ENCODE assay signal across 8 mouse cellular contexts in the genomic region with DNA sequence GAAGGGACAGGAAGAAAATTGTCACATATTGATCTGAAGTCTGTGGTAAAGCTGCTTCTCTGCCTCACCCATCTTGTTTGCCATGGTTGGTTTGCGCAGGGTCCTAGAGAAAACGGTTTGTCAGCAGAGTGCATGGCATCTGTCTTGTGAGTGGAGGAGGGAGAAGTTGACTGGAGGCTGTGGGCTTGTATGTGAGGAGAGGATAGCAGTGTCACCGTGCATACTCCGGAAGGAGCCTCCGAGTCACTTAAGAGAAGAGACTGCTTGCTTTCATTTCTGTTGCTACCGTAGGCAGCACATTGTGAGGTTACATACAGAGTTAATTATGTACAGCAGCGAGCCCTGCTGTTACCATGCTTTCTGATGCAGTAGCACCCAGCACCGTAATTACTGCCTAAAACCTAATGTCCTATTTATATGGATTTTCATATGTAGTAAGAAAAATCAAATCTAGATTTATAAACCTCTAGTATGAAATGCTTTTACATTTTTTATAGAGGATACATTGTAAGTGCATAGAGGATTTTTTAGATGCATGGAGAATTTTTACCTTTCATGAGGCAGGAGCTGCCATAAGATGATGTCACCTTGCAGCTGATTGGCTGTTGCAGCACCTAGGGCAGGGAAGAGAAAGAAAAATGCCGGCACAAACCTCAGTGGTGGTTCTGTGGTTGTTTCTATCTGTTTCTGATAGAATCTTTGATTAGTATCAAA.
A peak's percentile ranks its signal among the peaks of the same experiment; 100 is the strongest.
DNase-seq lines count a peak whose midpoint lies in the region; ATAC-seq lines count a peak whose summit lies in the region.

No protein-coding gene starts in this region.

- H3K36me3 ChIP-seq in lung, embryonic 15.5 days, result no peaks in the 10 kb centered on the region
- 0 out of 2 replicates have a peak, but pooled peaks cover 2% of the 10 kb centered on the region for H3K36me3 ChIP-seq in heart, embryonic 16.5 days (ENCODE audit: control insufficient read depth, insufficient read depth)
- H3K36me3 ChIP-seq in midbrain, embryonic 15.5 days (replicated peaks), result no peaks in the 10 kb centered on the region

- ATAC-seq in lung, embryonic 15.5 days (ENCODE audit: borderline replicate concordance, extremely low read depth, low FRiP score, low TSS enrichment), result 0 out of 2 replicates have a peak, but pooled peaks have one; percentile 27
- peak; percentile 93 for ATAC-seq in common myeloid progenitor, adult 5-6 weeks (replicated peaks; ENCODE audit: low read depth, poor library complexity, severe bottlenecking)
- peak; percentile 73 for ATAC-seq in heart, embryonic 16.5 days (replicated peaks; ENCODE audit: extremely low read depth, insufficient read depth, low FRiP score)
- peak; percentile 94 for ATAC-seq in midbrain, embryonic 15.5 days (replicated peaks)

- peak overlapping the region; percentile 33; the same call in 1 of the 2 replicates for H3K4me2 ChIP-seq in lung, embryonic 15.5 days
- H3K4me2 ChIP-seq in heart, embryonic 16.5 days (ENCODE audit: low read depth, low read length), result peak overlapping the region; percentile 69
- H3K4me2 ChIP-seq in midbrain, embryonic 15.5 days, result peak overlapping the region; percentile 56

- 41% methylated on average over 9 of the region's 9 CpGs for WGBS in lung, embryonic 15.5 days
- 29% methylated on average over 9 of the region's 9 CpGs for WGBS in heart, embryonic 16.5 days
- 13% methylated on average over 9 of the region's 9 CpGs for WGBS in midbrain, embryonic 15.5 days

- no peak for DNase-seq in lung, postnatal 25 days (ENCODE audit: low spot score)
- DNase-seq in left cerebral cortex, adult 11 months (ENCODE audit: low spot score), result peak; percentile 64
- DNase-seq in telencephalon, adult 2 months (ENCODE audit: low read depth, low spot score), result peak; percentile 88
- DNase-seq in gastrocnemius, postnatal 25 days, result no peak

- no peaks in the 10 kb centered on the region for H3K27me3 ChIP-seq in lung, embryonic 15.5 days
- no peaks in the 10 kb centered on the region for H3K27me3 ChIP-seq in heart, embryonic 16.5 days (ENCODE audit: control insufficient read depth, insufficient read depth, low read length)
- no peaks in the 10 kb centered on the region for H3K27me3 ChIP-seq in midbrain, embryonic 15.5 days (replicated peaks)

- H3K9ac ChIP-seq in lung, embryonic 15.5 days, result 0 out of 2 replicates have a peak overlapping the region, but pooled peaks have one; percentile 7
- H3K9ac ChIP-seq in heart, embryonic 16.5 days (ENCODE audit: low read length), result peak overlapping the region; percentile 51
- peak overlapping the region; percentile 69 for H3K9ac ChIP-seq in midbrain, embryonic 15.5 days

- no peaks in the 10 kb centered on the region for H3K9me3 ChIP-seq in lung, embryonic 15.5 days
- H3K9me3 ChIP-seq in heart, embryonic 16.5 days (replicated peaks; ENCODE audit: control insufficient read depth, low read length), result no peaks in the 10 kb centered on the region
- no peaks in the 10 kb centered on the region for H3K9me3 ChIP-seq in midbrain, embryonic 15.5 days

- H3K27ac ChIP-seq in lung, embryonic 15.5 days, result no peak overlapping the region
- H3K27ac ChIP-seq in heart, embryonic 16.5 days (ENCODE audit: low read length), result peak overlapping the region; percentile 69
- peak overlapping the region; percentile 96 for H3K27ac ChIP-seq in midbrain, embryonic 15.5 days

- peaks cover 4% of the 10 kb centered on the region; the same call in 1 of the 2 replicates for H3K4me1 ChIP-seq in lung, embryonic 15.5 days
- peaks cover 5% of the 10 kb centered on the region; the same call in 1 of the 2 replicates for H3K4me1 ChIP-seq in heart, embryonic 16.5 days (ENCODE audit: control insufficient read depth, insufficient read depth, low read length)
- H3K4me1 ChIP-seq in midbrain, embryonic 15.5 days, result peaks cover 33% of the 10 kb centered on the region

- H3K4me3 ChIP-seq in lung, embryonic 15.5 days, result no peak overlapping the region
- peak overlapping the region; percentile 54 for H3K4me3 ChIP-seq in heart, embryonic 16.5 days (ENCODE audit: low read length)
- peak overlapping the region; percentile 53 for H3K4me3 ChIP-seq in midbrain, embryonic 15.5 days

Comparison
In these comparisons a context has a peak if more than half of its experiments do, and no peak if none do; other contexts are left out.
1. ATAC-seq: peak in every context shown above with its lines; median percentile 94 in midbrain, embryonic 15.5 days; 93 in common myeloid progenitor, adult 5-6 weeks; 73 in heart, embryonic 16.5 days; 27 in lung, embryonic 15.5 days.
2. H3K9ac ChIP-seq: peak in every context shown above with its lines; median percentile 69 in midbrain, embryonic 15.5 days; 51 in heart, embryonic 16.5 days; 7 in lung, embryonic 15.5 days.
3. DNase-seq: peak in left cerebral cortex, adult 11 months (single experiment) and telencephalon, adult 2 months (single experiment); none in lung, postnatal 25 days (single experiment) and gastrocnemius, postnatal 25 days (single experiment).
4. Peak in every context shown above with its lines, with median percentiles within 50 percentile points of each other: H3K4me2 ChIP-seq.